8 mouse cellular contexts compared by ENCODE assay signal in the genomic region with DNA sequence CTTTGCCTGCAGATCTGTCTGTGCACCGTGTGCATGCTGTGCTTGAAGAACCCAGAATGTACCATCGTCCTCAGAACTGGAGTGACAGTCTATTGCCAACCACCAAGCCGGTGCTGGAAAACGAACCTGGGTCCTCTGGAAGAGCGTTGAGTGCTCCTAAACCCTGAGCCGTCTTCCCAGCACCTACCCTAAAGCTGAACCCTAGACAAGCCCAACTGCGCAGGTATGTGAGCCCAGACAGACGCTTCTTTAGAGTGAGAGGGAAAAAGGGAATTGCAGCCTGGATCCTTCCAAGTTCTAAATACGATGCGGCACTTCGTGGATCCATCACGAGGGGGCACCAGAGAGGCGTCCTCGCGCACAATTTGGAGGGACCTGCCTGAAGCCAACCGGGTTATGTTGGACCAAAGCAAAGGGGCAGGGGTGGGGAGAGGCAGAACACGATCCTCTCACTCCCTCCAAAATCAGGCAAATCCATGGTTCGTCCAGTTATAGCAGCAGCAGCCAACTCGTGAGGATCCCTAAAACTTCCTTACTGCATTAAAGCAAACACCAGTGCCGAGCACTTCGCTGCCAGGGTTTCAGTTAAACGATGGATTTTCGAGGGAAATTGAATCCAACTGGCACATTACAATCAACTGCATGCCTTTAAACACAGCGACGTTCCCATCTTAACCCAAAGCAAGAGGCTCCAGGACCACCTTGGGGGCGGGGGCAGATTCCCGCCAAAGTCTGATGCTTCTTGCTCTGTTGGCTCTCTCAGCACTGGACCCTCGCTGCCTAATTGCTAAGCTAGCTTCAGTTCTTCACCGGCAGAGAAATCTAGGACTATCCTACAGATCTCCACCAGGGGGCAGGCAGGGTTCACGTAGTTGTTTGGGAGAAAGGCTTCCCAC.
DNase-seq lines count a peak whose midpoint lies in the region; ATAC-seq and TF ChIP-seq lines count a peak whose summit lies in the region.

No protein-coding gene starts in this region.

- ATAC-seq in embryonic facial prominence, embryonic 14.5 days (ENCODE audit: low read depth) = peak; percentile 87
- peak; percentile 62 for ATAC-seq in heart, embryonic 11.5 days (replicated peaks; ENCODE audit: insufficient number of reproducible peaks, low FRiP score, low TSS enrichment)
- ATAC-seq in kidney, embryonic 16.5 days (ENCODE audit: low FRiP score, low TSS enrichment) = peak; percentile 90

- H3K4me3 ChIP-seq in embryonic facial prominence, embryonic 14.5 days (ENCODE audit: low read depth, low read length) = peak overlapping the region; percentile 36
- H3K4me3 ChIP-seq in heart, embryonic 11.5 days (ENCODE audit: low read depth, low read length) = peak overlapping the region; percentile 42
- H3K4me3 ChIP-seq in kidney, embryonic 16.5 days (ENCODE audit: low read length) = peak overlapping the region; percentile 50
- peak overlapping the region; percentile 10 for H3K4me3 ChIP-seq in liver, adult 2 months (ENCODE audit: insufficient read depth, low read depth, low read length)
- no peak overlapping the region for H3K4me3 ChIP-seq in myocyte

- TF ChIP-seq CTCF in liver, adult 2 months (IDR thresholded peaks at IDR 0.05; ENCODE audit: low read depth, low read length) = peak; percentile 90

- H3K27ac ChIP-seq in embryonic facial prominence, embryonic 14.5 days (replicated peaks; ENCODE audit: low read depth, low read length) = 0 out of 2 replicates have a peak overlapping the region, but pooled peaks have one; percentile 25
- no peak overlapping the region for H3K27ac ChIP-seq in heart, embryonic 11.5 days (ENCODE audit: low read depth, low read length)
- H3K27ac ChIP-seq in kidney, embryonic 16.5 days (ENCODE audit: low read length) = no peak overlapping the region
- H3K27ac ChIP-seq in liver, adult 2 months (replicated peaks; ENCODE audit: insufficient read depth, low read depth, low read length) = no peak overlapping the region

- H3K9me3 ChIP-seq in embryonic facial prominence, embryonic 14.5 days (ENCODE audit: control insufficient read depth, low read length) = peaks cover 18% of the 10 kb centered on the region
- H3K9me3 ChIP-seq in heart, embryonic 11.5 days (replicated peaks; ENCODE audit: control insufficient read depth, low read length) = peaks cover 10% of the 10 kb centered on the region
- peaks cover 19% of the 10 kb centered on the region for H3K9me3 ChIP-seq in kidney, embryonic 16.5 days (ENCODE audit: low read length)

- H3ac ChIP-seq in myocyte (ENCODE audit: control insufficient read depth, insufficient read length) = no peak overlapping the region

- no peaks in the 10 kb centered on the region for H3K79me2 ChIP-seq in liver, adult 2 months (ENCODE audit: control insufficient read depth, insufficient read depth, low read length)
- H3K79me2 ChIP-seq in myocyte (ENCODE audit: control insufficient read depth, insufficient read depth) = no peaks in the 10 kb centered on the region

- no peaks in the 10 kb centered on the region for H3K4me1 ChIP-seq in embryonic facial prominence, embryonic 14.5 days (ENCODE audit: control insufficient read depth, insufficient read depth, low read length)
- H3K4me1 ChIP-seq in heart, embryonic 11.5 days (ENCODE audit: control insufficient read depth, insufficient read depth, low read length) = no peaks in the 10 kb centered on the region
- H3K4me1 ChIP-seq in kidney, embryonic 16.5 days (ENCODE audit: insufficient read depth, low read length) = no peaks in the 10 kb centered on the region
- peaks cover 4% of the 10 kb centered on the region; the same call in 1 of the 2 replicates for H3K4me1 ChIP-seq in liver, adult 2 months (ENCODE audit: control insufficient read depth, insufficient read depth, low read length)

- 11% methylated on average over 30 of the region's 30 CpGs for WGBS in embryonic facial prominence, embryonic 14.5 days
- WGBS in heart, embryonic 11.5 days (ENCODE audit: insufficient replicate concordance) = 12% methylated on average over 30 of the region's 30 CpGs
- 11% methylated on average over 30 of the region's 30 CpGs for WGBS in kidney, embryonic 16.5 days
- 10% methylated on average over 30 of the region's 30 CpGs for WGBS in liver, adult 2 months

- no peaks in the 10 kb centered on the region for H3K36me3 ChIP-seq in embryonic facial prominence, embryonic 14.5 days (ENCODE audit: control insufficient read depth, insufficient read depth, low read length)
- no peaks in the 10 kb centered on the region for H3K36me3 ChIP-seq in heart, embryonic 11.5 days (ENCODE audit: control insufficient read depth, insufficient read depth, low read length)
- peaks cover 3% of the 10 kb centered on the region; the same call in 1 of the 2 replicates for H3K36me3 ChIP-seq in kidney, embryonic 16.5 days (ENCODE audit: insufficient read depth, low read length)
- no peaks in the 10 kb centered on the region for H3K36me3 ChIP-seq in liver, adult 2 months (ENCODE audit: control insufficient read depth, insufficient read depth, low read length)
- no peaks in the 10 kb centered on the region for H3K36me3 ChIP-seq in myocyte (ENCODE audit: control insufficient read depth, insufficient read depth)
- H3K36me3 ChIP-seq in splenic B cell, adult 2 months (ENCODE audit: control insufficient read depth, insufficient read depth, low read length, poor library complexity, severe bottlenecking) = no peaks in the 10 kb centered on the region

- 0 out of 2 replicates have a peak overlapping the region, but pooled peaks have one; percentile 40 for H3K9ac ChIP-seq in embryonic facial prominence, embryonic 14.5 days (ENCODE audit: low read depth, low read length)
- 0 out of 2 replicates have a peak overlapping the region, but pooled peaks have one; percentile 59 for H3K9ac ChIP-seq in heart, embryonic 11.5 days (ENCODE audit: low read depth, low read length)
- peak overlapping the region; percentile 46 for H3K9ac ChIP-seq in kidney, embryonic 16.5 days (replicated peaks; ENCODE audit: low read length)
- 0 out of 2 replicates have a peak overlapping the region, but pooled peaks have one; percentile 20 for H3K9ac ChIP-seq in liver, adult 2 months (ENCODE audit: low read depth, low read length)

- no peaks in the 10 kb centered on the region for H3K27me3 ChIP-seq in embryonic facial prominence, embryonic 14.5 days (replicated peaks; ENCODE audit: control insufficient read depth, insufficient read depth, low read length)
- H3K27me3 ChIP-seq in heart, embryonic 11.5 days (ENCODE audit: control insufficient read depth, insufficient read depth, low read length) = no peaks in the 10 kb centered on the region
- no peaks in the 10 kb centered on the region for H3K27me3 ChIP-seq in kidney, embryonic 16.5 days (ENCODE audit: insufficient read depth, low read length)
- 0 out of 2 replicates have a peak, but pooled peaks cover 2% of the 10 kb centered on the region for H3K27me3 ChIP-seq in liver, adult 2 months (ENCODE audit: control insufficient read depth, insufficient read depth, low read length)
- no peaks in the 10 kb centered on the region for H3K27me3 ChIP-seq in myocyte (ENCODE audit: control insufficient read depth, insufficient read depth, insufficient read length)
- no peaks in the 10 kb centered on the region for H3K27me3 ChIP-seq in splenic B cell, adult 2 months (ENCODE audit: control insufficient read depth, insufficient read depth, low read length, poor library complexity, severe bottlenecking)

- DNase-seq in 3T3-L1 (ENCODE audit: low read depth, low spot score) = peak; percentile 90
- peak; percentile 64 to 78 for DNase-seq in adrenal gland, postnatal 4 days (ENCODE audit: low spot score in 2 of 2)
- DNase-seq in embryonic facial prominence, embryonic 14.5 days (ENCODE audit: low spot score) = peak; percentile 93
- DNase-seq in liver, adult 2 months (ENCODE audit: extremely low read depth, low read depth, low spot score) = peak; percentile 35
- peak; percentile 69 for DNase-seq in splenic B cell, adult 2 months (ENCODE audit: low read depth, low spot score)

- H3K4me2 ChIP-seq in embryonic facial prominence, embryonic 14.5 days (ENCODE audit: low read depth, low read length) = peak overlapping the region; percentile 85
- H3K4me2 ChIP-seq in heart, embryonic 11.5 days = peak overlapping the region; percentile 84
- H3K4me2 ChIP-seq in kidney, embryonic 16.5 days (replicated peaks; ENCODE audit: low read depth, low read length) = peak overlapping the region; percentile 89
- peak overlapping the region; percentile 80 for H3K4me2 ChIP-seq in myocyte (ENCODE audit: low read depth)

- TF ChIP-seq POLR2A in liver, adult 2 months (IDR thresholded peaks at IDR 0.05; ENCODE audit: extremely low read depth, insufficient read depth, low read length) = no peak
- no peak for TF ChIP-seq POLR2A in myocyte (IDR thresholded peaks at IDR 0.05; ENCODE audit: insufficient read length, low read depth)

TF ChIP-seq in myocyte, 11 proteins besides CTCF, POLR2A, EP300 and RAD21:
- TF ChIP-seq SRF (IDR thresholded peaks at IDR 0.05; ENCODE audit: control insufficient read depth, insufficient read length, low read depth) (no peak), TCF3 (IDR thresholded peaks at IDR 0.05; ENCODE audit: insufficient read length, low read depth) (no peak), TCF12 (IDR thresholded peaks at IDR 0.05; ENCODE audit: insufficient read depth, poor library complexity, severe bottlenecking) (no peak), MAX (IDR thresholded peaks at IDR 0.05; ENCODE audit: low read depth) (no peak), MYOD1 (IDR thresholded peaks at IDR 0.05; ENCODE audit: control insufficient read depth in 1 of 3, insufficient read length in 2 of 3, low read depth in 2 of 3) (no peak), CEBPB (IDR thresholded peaks at IDR 0.05; ENCODE audit: insufficient read depth, poor library complexity, severe bottlenecking) (no peak), E2F4 (IDR thresholded peaks at IDR 0.05; ENCODE audit: insufficient read depth) (no peak)

Comparison
In these comparisons a context has a peak if more than half of its experiments do, and no peak if none do; other contexts are left out.
1. DNase-seq: peak in every context shown above with its lines; median percentile 93 in embryonic facial prominence, embryonic 14.5 days; 90 in 3T3-L1; 71 in adrenal gland, postnatal 4 days; 69 in splenic B cell, adult 2 months; 35 in liver, adult 2 months.